Mouse (Mus musculus) liver, embryonic 12.5 days (tissue): ENCODE data around the gene Kcnj1. TPM values are rescaled to one million over a fixed set of nuclear protein-coding genes. Genes with fewer than 3 reads are reported as not detected.

Source experiments
- ATAC-seq: fragments of 200-750 bp; cut with Nextera tagmentation; 2 replicates; pipeline ENCODE4 v1.8.0; 2017; ENCODE audit warnings: moderate number of reproducible peaks, mild to moderate bottlenecking, moderate library complexity
- H3K27ac ChIP-seq: fragments of 300-500 bp; sonication (generic); 2 replicates; pipeline ENCODE4 v1.5.1; 2016; ENCODE audit warnings: mild to moderate bottlenecking
- H3K27me3 ChIP-seq: fragments of 300-500 bp; sonication (generic); replicated peaks from 2 replicates; pipeline ENCODE4 v1.6.1; 2016; ENCODE audit warnings: mild to moderate bottlenecking, moderate library complexity
- H3K36me3 ChIP-seq: fragments of 300-500 bp; sonication (generic); 2 replicates; pipeline ENCODE4 v1.6.1; 2016; ENCODE audit warnings: mild to moderate bottlenecking, moderate library complexity
- H3K4me1 ChIP-seq: fragments of 300-500 bp; sonication (generic); 2 replicates; pipeline ENCODE4 v1.6.1; 2016
- H3K4me2 ChIP-seq: fragments of 300-500 bp; sonication (generic); 2 replicates; pipeline ENCODE4 v1.6.1; 2016; ENCODE audit warnings: mild to moderate bottlenecking, moderate library complexity
- H3K4me3 ChIP-seq: fragments of 300-500 bp; sonication (generic); 2 replicates; pipeline ENCODE4 v1.5.1; 2016; ENCODE audit warnings: mild to moderate bottlenecking, moderate library complexity
- H3K9ac ChIP-seq: fragments of 300-500 bp; sonication (generic); 2 replicates; pipeline ENCODE4 v1.6.1; 2016; ENCODE audit warnings: mild to moderate bottlenecking, moderate library complexity
- H3K9me3 ChIP-seq: fragments of 300-500 bp; sonication (generic); replicated peaks from 2 replicates; pipeline ENCODE4 v1.6.1; 2016; ENCODE audit warnings: mild to moderate bottlenecking, moderate library complexity
- WGBS: fragments of 180-500 bp; shearing (Covaris S2); methylation state at CpG from one replicate; pipeline ENCODE4 v1.1.7; 2016; ENCODE audit not compliant: insufficient replicate concordance; 5-methylcytosine and 5-hydroxymethylcytosine counted together
- polyA plus RNA-seq: library from polyadenylated mRNA; unstranded; fragments of >200 nt; fragmentation: Nextera tagmentation; extraction: Ambion mirVana; gene quantifications from 2 replicates; pipeline ENCODE4 v1.2.1, GENCODE M21; 2016

The Kcnj1 gene
- polyA plus RNA-seq, 1 experiment from 2014 or later: not detected

DNA sequence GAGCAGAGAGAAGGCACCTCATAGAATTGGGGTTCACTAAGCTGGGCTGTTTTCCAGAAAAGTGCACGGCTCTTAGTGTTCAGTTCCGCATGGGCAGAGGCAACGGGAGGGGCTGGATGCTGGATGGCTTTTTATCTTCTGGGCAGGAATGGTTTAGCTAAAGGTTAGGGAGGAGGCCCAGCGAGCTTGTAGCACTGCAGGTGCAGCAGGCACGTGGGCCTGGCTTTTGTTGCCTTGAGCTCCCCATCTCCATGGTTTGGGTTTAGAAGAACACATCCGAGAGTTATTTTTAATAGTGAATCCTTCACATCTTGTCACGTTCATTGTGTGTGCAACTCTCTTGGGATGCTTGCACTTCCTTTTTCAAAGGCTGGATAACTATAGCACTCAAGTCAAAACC, 53.0 kb downstream of the Kcnj1 start:
- Histone ChIP-seq H3K4me2 (no peak overlapping the region), H3K27me3 (no peaks in the 10 kb centered on the region), H3K9me3 (no peaks in the 10 kb centered on the region), H3K27ac (no peak overlapping the region), H3K4me1 (no peaks in the 10 kb centered on the region; the same call in 1 of the 2 replicates), H3K9ac (no peak overlapping the region), H3K4me3 (no peak overlapping the region), H3K36me3 (peaks cover 27% of the 10 kb centered on the region)
- ATAC-seq: no peak
- 66% methylated on average over 7 of the region's 7 CpGs for WGBS

DNA sequence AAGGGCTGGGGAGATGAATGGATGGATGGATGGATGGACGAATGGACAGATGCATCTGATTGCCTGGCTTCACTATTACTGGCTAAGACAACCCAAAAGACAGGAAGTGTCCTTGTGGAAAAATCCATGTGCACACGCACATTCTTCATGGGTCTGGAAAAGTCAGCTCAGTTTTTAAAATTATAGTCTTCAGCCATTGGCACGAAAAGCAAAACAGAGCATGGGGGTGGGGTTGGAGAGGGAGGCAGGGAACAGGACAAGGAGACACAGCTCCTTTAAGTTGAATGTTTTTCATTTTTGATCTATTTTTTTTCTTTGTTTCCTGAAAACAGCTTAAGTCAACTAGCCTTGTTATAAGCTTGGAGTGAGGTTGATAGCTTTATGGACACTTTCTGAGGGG, 58.8 kb downstream of the Kcnj1 start:
- H3K27ac ChIP-seq: no peak overlapping the region
- WGBS: 61% methylated on average over 3 of the region's 3 CpGs
- H3K4me2 ChIP-seq: no peak overlapping the region

DNA sequence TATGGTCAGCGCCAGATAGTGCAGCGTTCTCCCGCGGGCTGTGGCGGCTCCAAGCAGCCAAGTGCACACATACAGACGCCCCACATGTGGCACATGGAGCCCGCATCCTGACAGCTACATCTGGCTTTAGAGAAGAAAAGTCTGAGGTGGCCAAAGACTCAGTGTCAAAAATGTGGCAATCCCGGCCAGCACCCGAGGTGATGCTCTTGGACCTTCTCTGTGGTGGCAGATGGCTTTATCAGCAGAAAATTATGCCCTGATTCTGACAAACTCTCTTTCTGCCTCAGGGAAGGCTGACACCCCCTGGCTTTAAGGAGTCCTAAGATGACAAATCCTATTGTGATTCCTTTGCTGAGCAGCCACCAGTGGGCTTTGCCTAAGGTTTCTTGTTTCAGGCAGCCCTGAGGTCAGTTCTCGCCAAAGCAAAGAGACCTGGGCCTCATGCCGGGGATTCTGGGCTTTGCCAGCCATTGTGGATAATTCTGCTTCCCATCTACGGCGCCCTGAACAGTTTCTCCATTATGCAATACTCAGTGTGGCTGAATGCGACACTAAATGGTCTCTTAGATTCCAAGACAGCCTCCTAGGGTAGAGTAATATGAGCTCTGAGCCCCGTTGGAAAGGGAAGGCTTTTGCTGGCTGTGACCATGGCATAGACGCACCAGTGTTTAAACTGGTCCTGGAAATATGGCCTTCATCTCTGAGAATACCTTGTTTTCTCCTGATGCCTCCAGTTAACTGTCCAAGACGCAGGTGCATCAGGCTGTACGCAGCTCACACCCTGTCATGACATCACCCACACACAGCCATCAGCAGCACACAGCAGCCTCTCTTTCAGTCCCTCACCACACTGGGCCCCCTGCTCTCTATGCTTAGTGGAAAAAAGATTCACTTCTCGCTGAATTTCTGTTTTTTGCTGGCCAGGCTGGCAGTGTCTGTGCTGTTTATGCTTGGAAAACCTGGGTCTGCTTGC, 62.2 kb downstream of the Kcnj1 start:
- Histone ChIP-seq H3K9me3 (no peaks in the 10 kb centered on the region), H3K9ac (no peak overlapping the region), H3K27ac (no peak overlapping the region), H3K4me2 (no peak overlapping the region), H3K36me3 (no peaks in the 10 kb centered on the region), H3K27me3 (no peaks in the 10 kb centered on the region), H3K4me3 (no peak overlapping the region), H3K4me1 (no peaks in the 10 kb centered on the region)
- ATAC-seq: no peak
- WGBS: 75% methylated on average over 19 of the region's 19 CpGs

More for the DNA sequence above, 58.8 kb downstream of the Kcnj1 start:
- H3K9me3 ChIP-seq: no peaks in the 10 kb centered on the region
- no peaks in the 10 kb centered on the region for H3K27me3 ChIP-seq
- H3K4me1 ChIP-seq: no peaks in the 10 kb centered on the region; the same call in 1 of the 2 replicates
- no peak overlapping the region for H3K4me3 ChIP-seq
- no peak for ATAC-seq
- H3K36me3 ChIP-seq: peaks cover 5% of the 10 kb centered on the region; the same call in 1 of the 2 replicates
- no peak overlapping the region for H3K9ac ChIP-seq

DNA sequence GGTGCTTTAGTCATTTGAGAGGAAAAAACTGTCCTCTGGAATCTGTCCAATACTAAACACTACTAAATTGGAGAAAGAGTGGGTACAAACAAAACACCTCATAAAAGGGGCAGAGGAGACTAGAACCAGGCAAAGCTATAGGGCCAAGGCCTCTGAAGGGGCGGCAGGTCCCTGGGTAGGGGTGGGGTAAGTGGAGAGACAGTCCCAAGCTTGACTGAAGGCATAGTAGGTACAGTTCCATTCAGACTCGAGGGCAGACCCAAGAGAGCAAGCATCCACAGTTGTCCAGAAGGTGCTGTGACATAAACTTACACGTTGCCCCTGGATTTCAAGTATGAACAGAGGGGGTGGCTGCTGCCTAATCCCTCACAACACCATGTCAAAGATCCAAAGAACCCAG, 70.8 kb downstream of the Kcnj1 start:
- Histone ChIP-seq H3K4me2 (no peak overlapping the region), H3K9me3 (no peaks in the 10 kb centered on the region), H3K4me1 (peaks cover 10% of the 10 kb centered on the region; the same call in 1 of the 2 replicates), H3K27me3 (no peaks in the 10 kb centered on the region), H3K4me3 (no peak overlapping the region), H3K27ac (no peak overlapping the region), H3K36me3 (0 out of 2 replicates have a peak, but pooled peaks cover 7% of the 10 kb centered on the region), H3K9ac (no peak overlapping the region)
- WGBS: 69% methylated on average over 3 of the region's 3 CpGs
- ATAC-seq: no peak

DNA sequence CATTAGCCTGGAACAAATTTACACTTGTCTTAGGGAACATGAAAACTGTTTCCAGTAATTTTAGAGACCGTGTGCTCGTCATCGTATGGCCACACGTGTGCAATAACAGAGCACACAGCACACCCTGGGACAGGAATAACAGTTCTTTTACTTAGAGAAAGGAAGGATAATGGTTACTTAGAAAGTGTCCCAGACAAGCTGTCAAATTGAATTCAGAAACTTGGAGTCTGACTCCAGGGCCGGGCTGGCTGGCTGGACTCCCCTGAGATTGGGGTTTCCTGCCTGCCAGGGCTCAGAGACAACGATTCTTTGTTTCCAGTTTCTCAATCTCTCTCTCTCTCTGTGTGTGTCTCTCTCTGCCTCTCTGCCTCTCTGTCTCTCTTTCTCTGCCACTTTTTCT, 71.5 kb downstream of the Kcnj1 start:
- WGBS: 73% methylated on average over 6 of the region's 6 CpGs
- H3K27me3 ChIP-seq: no peaks in the 10 kb centered on the region
- H3K27ac ChIP-seq: no peak overlapping the region
- H3K4me2 ChIP-seq: no peak overlapping the region
- H3K36me3 ChIP-seq: 0 out of 2 replicates have a peak, but pooled peaks cover 7% of the 10 kb centered on the region
- no peak overlapping the region for H3K4me3 ChIP-seq
- no peaks in the 10 kb centered on the region for H3K9me3 ChIP-seq
- no peak overlapping the region for H3K9ac ChIP-seq
- H3K4me1 ChIP-seq: peaks cover 10% of the 10 kb centered on the region; the same call in 1 of the 2 replicates
- no peak for ATAC-seq

GRCm38 (mm10) chr9:32444453-32445201, 72.3 kb downstream of the Kcnj1 start:
- Histone ChIP-seq H3K36me3 (0 out of 2 replicates have a peak, but pooled peaks cover 7% of the 10 kb centered on the region), H3K4me2 (no peak overlapping the region), H3K4me1 (peaks cover 10% of the 10 kb centered on the region; the same call in 1 of the 2 replicates), H3K4me3 (no peak overlapping the region), H3K9ac (no peak overlapping the region), H3K9me3 (no peaks in the 10 kb centered on the region), H3K27ac (no peak overlapping the region), H3K27me3 (no peaks in the 10 kb centered on the region)
- no peak for ATAC-seq
- 63% methylated on average over 6 of the region's 6 CpGs for WGBS

DNA sequence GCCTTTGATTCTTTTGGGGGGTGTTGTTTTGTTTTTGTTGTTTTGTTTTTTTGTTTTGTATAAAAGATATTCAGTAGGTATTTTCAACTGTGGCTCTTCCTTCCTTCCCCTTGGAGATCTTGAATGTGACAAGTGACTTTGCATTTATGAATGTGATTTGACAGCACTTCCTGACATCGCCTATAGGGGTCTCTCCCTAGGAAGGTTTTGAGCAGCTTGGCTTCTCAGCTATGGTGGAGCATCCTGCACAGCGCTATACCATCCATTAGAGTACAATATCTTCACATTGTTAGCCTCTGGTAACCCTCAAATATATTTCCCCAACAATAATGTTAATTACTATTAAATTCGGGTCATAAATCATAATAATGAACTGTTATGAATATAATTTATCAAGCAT, 73.5 kb downstream of the Kcnj1 start:
- Histone ChIP-seq H3K27ac (no peak overlapping the region), H3K4me3 (no peak overlapping the region), H3K27me3 (no peaks in the 10 kb centered on the region), H3K9me3 (no peaks in the 10 kb centered on the region), H3K4me2 (no peak overlapping the region), H3K9ac (no peak overlapping the region), H3K36me3 (0 out of 2 replicates have a peak, but pooled peaks cover 7% of the 10 kb centered on the region), H3K4me1 (peaks cover 10% of the 10 kb centered on the region; the same call in 1 of the 2 replicates)
- 39% methylated on average over 3 of the region's 3 CpGs for WGBS
- ATAC-seq: no peak

GRCm38 (mm10) chr9:32448766-32449165, 76.5 kb downstream of the Kcnj1 start:
- no peak overlapping the region for H3K27ac ChIP-seq
- H3K9me3 ChIP-seq: no peaks in the 10 kb centered on the region
- no peak overlapping the region for H3K4me3 ChIP-seq
- no peak overlapping the region for H3K4me2 ChIP-seq
- 71% methylated on average over 5 of the region's 5 CpGs for WGBS
- ATAC-seq: no peak
- H3K4me1 ChIP-seq: peaks cover 10% of the 10 kb centered on the region; the same call in 1 of the 2 replicates
- 0 out of 2 replicates have a peak, but pooled peaks cover 3% of the 10 kb centered on the region for H3K36me3 ChIP-seq
- no peaks in the 10 kb centered on the region for H3K27me3 ChIP-seq
- H3K9ac ChIP-seq: no peak overlapping the region

Other genes with a start within 250 kb of the Kcnj1 start
- gene Kcnj5, start 28.1 kb upstream of the Kcnj1 start, polyA plus RNA-seq: 3.2 and 3.4 TPM in 2 replicates
- gene Fli1, start 170.4 kb downstream of the Kcnj1 start, polyA plus RNA-seq: 15.3 and 16.2 TPM in 2 replicates